Mouse (Mus musculus) lung, postnatal 10 days (tissue): ENCODE measurements at regions not wholly inside any gene's neighbourhood (a gene's known extent, or its start where the extent isn't known, plus 50 kb on each side); places are given as distances from the start of the nearest gene placed in this dataset.

Experiments used
- DNase-seq: peaks from one replicate; pipeline ENCODE4 v3.0.0; 2021

DNA sequence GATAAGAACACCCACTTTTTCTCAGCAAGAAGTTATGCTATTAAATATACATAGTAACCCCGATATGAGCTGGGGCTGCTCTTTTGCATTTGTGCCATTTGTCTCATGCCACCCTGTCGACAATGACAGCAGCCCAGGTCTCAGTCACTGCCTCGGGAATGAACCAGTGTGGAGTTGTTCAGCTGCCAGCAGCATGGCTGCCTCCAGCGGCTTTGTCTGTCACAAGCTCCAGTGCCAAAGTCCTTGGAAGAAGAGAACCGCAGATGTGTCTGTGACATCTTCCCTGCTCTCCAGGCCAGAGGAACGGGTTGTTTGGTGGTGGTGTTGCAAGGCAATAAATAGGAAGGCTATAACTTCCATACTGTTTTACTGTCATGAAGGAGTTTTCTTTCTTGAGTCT is 130.7 kb downstream of the Cep170 start:
- no peak for DNase-seq

DNA sequence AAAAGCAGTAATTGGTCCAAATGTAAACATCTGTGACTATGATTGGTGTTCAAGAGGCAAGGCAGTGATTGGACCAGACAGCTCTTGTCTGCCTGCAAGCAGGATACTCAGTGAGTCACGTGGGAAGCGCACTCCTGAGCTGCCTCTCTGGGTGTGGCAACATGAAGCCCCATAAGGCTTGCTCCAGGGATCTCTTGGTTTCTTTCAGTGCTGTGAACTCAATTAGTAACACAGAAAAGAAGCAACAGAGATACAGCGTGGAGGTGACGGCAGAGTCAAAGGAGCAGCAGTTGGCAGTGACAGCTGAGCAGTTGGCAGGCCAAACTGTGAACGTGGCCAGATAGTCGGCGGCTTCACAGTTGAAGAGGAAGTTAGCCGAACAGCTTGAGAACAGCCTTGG is 131.9 kb downstream of the Cep170 start:
- no peak for DNase-seq

DNA sequence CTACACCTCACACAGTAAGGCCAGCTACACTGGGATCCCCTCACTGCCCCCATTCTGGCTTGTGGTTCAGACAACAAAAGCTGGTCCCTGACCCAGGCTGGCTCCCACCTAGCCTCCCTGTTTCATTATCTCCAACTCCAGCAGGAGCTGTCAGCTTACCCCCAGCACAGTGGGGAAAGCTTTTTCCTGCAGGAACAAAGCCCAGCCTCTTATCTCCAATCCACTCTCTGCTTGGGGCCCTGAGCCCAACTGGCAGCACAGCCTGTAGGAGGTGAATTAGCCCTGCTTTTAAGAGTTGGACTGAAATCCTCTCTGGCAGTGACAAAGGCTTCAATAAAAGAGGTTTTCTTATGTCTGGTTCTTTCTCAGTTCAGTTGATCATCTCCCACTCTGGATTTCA is 138.7 kb downstream of the Cep170 start:
- DNase-seq, result no peak

DNA sequence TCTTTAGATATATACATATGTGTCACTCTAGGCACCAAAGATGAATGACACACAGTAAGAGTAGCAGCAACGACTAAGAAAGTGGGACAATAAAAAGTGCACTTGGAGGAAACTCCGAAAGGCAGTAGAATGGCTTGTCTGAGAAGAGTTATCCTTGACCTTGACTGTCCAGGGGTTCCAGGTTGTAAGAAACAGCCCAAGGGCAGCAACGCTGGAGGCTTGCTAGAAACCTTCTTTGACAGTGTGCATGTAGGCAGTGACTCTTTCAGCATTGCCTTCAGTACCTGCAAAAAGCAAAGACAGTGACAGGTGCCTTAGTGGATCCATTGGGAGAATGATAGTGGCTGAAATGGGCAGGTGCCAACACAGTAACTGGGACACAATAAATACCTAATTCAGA is 142.8 kb downstream of the Cep170 start:
- DNase-seq, result no peak

DNA sequence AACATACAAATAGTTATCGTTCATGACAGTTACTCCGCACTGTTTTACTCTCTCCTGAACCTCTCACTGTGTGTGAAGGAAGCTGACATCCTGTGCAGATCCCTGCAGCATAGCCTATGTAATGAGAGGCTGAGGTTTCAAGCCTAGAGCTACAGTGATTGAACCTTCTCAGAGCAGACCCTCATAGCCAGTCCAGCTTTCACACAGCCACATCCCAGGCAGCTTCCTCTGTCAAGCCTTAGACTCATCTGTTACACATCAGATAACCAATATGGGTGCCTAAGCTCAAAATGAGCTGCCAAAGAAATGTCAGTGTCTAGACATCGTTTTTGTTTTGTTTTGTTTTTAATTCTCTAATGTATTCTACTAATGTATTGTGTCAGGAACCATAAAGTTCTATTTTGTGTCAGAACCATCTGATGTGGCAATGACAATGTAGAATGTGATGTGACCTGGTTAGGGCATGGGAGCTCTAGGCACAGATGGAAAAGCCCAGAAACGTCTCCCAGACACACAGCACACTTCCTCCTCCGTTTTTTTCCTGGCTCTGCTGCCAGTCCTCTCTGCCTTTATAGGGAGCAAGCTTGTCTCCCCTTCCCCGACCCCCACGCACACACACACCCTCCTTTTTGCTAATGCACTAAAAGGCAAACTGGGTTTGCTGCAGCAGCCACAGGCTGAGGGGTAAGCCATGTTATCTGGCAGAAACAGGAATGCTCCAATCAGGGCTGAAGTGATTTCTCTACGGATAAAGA is 146.1 kb downstream of the Cep170 start:
- no peak for DNase-seq

DNA sequence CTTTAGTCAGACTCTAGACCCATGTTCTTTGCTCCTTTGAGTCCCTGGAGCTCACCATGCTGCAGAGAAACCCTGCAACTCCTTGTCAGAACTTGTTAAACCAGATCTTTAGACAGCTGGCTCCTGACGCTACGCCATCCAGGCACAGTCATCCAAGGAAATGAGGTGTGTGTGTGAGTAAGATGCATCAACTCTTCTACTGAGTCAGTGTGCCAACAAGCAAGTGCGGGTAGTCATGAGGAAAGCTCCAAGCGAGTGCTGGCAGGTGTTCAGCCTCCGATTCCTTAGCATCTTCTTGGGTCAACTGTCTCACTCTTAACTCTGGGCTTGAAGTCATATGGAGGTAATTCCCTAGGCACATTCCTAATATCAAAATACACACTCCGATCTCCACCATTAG is 153.6 kb downstream of the Cep170 start:
- DNase-seq, result no peak

DNA sequence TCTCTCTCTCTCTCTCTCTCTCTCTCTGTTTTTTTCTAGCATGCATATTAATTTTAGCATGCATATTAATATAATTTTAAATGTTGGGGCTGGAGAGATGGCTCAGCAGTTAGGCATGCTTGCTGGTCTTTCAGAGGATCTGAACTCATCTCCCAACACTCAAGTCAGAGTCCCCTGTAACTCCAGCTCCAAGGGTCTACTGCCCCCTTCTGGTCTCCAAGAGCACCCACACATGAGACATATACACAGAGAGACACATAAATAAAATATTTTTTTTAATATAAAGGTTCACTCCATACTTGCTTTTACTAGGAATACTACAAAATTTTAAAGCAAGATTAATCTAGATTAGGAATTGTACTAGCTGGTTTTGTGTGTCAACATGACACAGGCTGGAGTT is 155.2 kb downstream of the Cep170 start:
- no peak for DNase-seq

DNA sequence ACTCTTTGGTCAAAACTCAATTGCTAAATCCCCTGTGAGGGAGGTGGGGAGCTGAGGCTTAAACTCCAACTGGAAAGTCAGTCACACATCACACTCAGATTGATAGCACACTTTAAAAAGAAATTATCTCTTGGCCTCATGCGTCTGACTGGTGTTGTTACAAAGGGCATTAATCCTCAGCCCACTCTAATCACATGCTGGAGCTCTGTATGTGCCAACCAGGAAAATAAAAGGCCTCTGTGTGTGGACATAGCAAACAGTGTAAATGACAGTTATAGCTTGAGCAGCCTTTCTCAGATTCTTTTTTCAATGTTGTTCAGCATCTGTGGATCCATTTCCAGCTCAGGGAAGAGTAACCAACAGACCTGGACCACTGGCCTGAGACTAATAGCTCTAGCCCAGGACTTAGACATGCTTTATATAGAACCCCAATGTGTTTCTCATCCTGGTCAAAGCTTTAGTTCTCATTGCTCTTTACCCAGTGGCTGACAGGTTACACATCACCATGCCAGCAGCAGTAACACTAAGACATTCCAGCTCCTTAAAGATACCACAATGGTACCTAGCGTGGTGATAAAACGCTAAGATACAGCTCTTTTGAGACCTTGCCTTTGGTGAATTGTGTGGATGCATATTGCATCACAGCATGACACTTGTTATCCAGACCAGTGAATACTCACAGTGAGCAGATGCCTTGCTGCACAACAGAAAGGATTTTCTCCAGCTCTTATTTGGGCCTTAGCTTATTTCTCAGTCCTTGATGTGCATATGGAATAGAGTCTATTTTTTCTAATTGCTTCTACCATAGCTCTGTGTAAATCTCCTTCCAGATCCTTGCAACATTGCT is 158.2 kb downstream of the Cep170 start:
- DNase-seq, result no peak

DNA sequence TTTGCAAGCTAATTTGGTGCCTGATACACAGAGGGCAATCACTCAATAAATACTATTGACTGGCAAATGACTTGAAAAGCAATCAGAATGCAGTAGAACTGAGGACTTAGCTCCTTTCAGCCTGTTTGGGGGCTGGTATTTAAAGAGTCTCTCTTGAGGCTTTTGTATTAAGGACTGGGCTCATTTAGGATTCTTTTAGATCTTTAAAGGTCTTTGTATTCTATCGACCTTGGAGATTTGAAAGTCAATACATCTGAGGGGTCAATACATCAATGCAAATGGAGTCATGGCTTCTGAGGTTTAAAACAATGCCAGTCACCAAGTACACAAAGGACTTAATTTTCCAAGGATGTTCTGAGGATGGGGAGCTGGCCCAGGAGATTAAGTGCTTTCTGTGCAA is 169.6 kb downstream of the Cep170 start:
- no peak for DNase-seq

DNA sequence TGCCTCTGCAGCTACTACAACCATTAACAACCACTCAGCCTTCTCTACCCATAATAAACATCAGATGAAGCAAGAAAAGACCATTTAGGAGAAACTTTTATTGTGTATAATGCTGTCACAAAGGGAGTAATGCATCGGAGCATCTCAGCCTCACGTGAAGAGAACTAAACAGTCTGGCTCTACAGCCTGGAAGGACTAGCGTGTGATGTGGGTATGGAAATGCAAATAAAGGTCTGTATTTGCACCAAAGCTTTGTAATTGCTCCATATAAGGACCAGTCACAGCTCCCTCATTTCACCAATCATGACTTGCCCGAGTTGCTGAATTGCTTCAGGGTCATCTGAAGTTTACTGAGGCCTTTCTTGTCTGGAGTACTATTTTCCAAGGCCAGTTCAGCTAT is 190.7 kb downstream of the Cep170 start:
- DNase-seq, result no peak

DNA sequence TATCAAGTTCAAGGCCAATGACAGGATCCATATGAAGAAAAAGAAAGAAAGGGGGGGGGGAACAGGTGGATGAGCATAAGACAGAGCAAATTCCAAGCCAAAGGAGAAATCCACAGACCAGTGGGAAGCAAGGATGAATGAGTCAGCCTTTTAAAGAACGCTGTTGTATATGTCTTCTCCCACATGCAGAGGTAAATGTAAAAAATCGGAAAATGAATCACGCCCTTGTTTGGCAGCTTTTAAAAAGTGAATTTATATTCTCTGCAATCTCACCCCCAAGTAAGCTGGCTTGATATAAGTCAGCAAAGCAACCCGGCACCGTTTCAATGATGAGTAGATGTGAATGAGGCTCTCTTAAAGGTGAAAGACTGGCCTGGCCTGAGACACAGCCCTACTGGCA is 191.7 kb downstream of the Cep170 start:
- DNase-seq, result no peak

DNA sequence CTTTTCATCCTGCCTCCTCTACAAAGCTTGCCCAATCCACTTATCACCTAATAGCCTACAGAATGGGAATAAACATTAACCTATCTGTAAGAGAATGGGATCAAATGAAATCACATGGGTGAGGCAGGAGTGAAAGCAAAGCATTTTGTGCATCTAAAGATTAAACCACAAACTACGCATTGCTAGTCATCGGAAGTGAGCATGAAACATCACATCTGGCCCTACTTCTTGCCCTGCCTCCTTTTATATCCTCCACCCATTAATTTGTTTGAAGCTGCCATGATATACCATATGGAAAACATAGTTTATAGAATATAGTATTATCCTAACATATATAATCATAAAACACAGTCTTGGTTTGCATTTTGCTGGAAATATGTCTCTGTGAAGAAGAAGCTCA is 192.6 kb downstream of the Cep170 start:
- DNase-seq, result no peak

DNA sequence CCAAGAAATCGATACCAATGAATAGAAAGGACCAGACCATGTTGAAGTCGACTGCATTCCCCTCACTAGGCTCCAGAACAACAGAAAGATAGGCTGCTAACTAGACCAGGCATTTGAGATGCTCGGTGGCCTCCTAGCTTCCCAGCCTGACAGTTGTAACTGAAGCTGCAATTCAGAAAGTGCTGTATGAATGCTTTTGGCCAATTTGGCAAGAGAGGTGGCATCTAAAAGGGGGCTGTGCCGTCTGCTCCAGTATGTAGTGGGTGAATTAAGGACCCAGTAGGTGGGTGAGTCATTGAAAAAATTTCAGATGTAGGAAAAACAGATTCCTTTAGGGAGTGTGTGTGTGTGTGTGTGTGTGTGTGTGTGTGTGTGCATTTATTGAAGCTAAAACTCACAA is 195.0 kb downstream of the Cep170 start:
- no peak for DNase-seq

DNA sequence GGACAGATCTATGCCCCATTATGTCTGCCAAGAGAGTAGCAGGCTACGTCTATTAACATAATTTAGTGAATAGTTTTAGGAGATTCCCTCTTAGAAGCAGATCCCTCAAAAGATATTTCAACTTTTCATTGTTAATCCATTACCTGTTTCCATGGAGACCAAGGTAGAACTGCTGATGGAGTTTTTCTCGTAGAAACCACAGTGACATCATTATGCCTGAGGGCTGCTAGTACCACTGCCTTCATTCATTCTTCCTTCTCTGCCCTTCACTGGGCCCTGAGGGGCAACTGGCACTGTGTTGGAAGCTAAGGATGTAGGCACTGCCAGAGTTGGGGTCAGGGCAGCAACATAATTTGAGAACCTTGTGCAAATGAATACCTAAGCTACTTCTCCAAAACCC is 198.2 kb downstream of the Cep170 start:
- no peak for DNase-seq

DNA sequence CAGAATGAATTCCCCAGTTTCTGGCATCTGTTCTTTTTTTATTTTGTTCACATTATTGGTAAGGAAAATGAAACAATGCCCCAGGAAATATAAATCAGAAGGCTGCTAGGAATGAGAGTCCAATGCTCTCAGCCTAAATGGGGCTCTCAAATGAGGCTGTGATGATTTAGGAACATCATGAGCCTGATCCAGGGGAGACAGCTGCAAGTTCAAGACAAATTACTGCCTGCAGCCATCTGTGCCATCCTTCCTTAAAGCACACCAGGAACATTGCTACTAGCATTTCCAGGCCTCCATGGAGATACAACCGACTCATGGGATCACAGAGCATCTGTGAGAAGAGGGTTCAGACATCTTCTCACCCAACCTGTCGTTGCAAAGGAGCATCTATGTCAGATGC is 219.6 kb downstream of the Cep170 start:
- no peak for DNase-seq

DNA sequence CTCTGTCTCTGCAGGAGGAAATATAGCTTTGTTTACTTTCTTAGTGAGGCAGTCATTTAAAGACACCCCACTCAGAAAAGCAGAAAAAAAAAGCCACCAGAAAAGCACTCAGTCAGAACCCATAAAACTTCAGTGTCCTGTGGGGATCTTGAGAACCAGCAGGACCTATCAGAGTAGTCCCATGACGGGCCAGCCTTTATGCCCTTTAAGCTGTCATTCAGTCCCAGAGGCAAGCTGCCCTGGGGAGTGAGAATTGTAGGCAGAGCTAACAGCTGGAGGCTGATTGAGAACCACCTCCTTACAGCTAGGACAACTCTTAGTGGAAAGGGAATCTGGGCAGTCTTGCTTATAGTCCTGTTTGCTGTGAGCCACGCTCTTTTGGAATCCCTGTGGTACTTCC is 225.7 kb downstream of the Cep170 start:
- no peak for DNase-seq

DNA sequence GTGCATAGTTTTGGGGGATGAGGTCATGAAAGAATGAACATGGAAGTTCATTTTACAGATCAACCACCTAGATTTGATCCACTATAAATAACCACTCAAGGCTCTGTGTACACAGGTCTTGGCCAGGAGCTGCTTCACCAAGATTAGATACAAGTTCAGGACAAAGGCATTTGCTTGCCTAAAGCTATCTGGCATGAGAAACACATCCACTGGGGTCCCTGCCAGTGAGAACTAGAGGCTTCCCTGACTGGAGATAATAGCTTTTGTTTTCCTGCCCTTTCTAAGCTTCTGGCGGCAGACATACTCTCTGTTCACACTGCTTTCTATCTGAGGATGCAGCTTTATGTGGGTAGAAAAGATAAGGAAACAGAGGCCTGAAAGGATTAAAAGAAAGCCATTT is 240.2 kb downstream of the Cep170 start:
- DNase-seq, result no peak

DNA sequence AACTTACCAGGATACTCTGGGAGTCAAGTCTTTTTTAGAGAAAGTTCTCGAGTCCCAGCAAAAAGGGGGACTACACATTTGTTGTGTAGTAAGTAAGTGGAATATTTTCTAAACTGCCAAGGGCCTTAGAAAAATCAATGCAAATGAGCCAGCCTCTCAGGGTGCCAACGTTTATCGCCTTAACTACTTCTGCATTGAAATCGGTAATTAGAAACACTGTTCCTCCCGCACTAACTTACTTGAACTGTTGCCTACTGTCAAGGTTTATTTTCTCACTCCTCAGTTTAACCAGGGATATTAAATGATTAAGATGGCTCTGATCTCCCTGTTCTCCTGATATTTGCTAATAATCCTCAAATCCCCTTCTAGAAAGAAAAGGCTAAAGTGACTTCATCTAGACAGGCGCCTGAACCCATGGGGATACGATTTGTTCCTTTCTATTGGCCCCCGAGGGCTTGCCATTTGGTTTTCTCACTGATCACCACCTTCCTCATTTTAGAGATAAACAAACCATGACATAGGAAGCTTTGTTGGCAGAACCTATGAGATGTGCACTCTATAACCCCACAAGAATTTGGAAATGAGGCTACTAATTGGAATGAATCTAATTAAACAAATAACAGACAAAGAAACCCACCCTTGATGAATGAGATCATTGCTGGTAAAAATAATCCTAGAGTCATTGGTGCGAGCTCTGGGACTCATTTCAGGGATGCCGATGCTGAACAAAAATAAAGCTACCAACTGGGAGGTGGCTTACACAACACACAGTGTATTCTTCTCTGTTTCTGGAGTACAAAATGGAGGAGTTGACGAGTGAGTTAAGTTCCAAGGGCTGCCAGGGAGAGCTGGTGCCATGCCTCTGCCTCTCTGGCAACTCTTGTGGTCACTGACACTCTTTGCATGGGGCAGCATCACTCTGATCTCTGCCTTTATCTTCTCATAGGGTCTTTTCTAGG is 255.1 kb downstream of the Cep170 start:
- no peak for DNase-seq

DNA sequence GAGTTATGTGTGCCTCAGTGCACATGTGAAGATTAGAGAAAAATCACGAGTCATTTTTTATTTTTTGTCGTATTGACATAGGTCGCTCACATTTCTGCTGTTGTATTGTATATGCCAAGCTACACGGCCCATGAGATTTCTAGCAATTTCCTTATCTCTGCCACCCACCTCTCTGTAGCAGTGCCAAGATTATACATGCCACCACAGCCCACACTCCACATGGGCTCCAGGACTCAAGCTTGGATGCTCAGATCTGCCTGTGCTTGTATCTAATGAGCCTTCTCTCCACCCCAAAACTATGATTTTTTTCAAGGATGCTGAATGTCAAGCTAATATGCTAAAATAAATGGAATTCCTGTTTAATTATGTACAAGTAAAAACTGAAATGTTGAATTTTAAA is 259.3 kb upstream of the Pld5 start:
- DNase-seq, result no peak

DNA sequence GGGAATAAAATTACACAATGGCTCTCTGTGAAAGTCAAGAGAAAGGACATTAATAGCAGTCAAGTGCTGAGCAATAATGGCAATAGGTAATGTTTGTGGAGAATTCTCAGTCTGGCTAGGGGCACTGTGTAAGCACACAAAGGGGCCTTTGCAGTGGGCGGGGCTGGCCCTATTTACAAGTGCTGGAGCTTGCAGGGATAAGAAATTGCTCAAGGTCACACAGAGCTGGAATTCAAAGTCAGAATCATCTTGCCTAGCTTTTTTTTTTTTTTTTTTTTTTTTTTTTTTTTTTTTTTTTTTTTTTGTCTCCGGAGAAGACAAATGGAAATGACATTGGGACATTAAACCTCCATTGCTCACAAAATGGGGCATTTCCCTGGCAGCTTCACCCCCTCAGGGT is 253.9 kb upstream of the Pld5 start:
- DNase-seq, result no peak

DNA sequence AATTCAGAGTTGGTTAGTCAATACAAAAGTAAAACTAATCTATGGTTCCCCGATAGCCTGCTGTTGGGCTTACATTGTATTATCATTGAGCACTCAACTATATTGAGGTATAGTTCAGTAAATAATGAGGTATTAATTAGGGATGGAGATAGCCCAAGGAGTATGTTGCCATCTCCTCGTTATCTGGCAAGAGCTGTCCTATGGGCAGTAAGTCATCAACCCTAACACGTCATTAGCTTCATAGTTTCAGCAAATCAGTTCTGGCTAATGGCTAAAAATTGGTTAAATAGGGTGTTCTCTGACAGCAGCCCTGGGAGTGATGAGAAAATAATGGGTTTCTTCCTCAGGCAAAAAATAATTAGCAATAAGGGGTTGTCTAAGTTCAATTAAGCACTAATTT is 236.4 kb upstream of the Pld5 start:
- DNase-seq, result no peak

DNA sequence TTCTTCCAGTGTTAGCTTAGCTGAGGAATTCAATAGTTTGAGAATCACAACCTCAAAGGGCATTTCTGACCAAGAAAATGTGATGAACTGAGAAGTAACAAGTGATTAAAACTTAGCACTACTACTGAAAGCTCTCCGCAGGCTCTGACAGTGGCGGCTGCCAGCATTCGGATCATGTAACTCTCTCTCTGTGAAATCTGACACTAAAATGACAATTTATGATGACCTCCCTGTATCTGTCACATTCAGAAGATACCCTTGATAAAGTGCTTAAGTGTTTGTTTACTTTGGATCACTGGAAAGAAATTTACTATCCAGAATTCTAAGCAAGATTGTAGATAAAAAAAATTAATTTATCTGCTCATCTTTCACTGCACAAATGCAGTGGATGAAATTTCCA is 230.3 kb upstream of the Pld5 start:
- no peak for DNase-seq

DNA sequence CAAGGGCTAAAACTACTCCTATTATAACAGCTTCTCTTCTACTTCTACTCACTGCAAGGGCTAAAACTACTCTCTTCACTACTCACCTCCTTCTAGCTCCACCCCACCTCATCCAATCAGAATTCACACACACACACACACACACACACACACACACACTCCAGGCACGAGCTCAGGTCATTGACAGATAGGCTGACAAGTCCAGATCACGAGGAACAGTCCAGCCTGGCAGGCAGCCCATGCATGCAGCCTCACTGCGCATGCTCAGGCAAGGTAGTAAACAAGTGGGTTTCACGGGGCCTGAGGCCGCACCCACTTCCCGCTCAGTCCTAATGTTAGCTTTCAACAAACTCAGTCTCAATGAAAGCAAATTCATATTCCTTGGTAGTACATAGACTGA is 229.6 kb upstream of the Pld5 start:
- peak; percentile 4 for DNase-seq
